In genomic region chr4:101715805-101716204, GRCm38 (mm10) we compare ENCODE assay signal across 20 mouse cellular contexts. TPM values are rescaled to one million over a fixed set of nuclear protein-coding genes. Genes with fewer than 3 reads are reported as not detected.
"Had no signal": no experiment of that assay in that cellular context is flagged by ENCODE, and none has a peak within 500 bp of the region (broad histone marks: within the 10 kb centered on the region; RNA-seq: fewer than 3 reads in every experiment).

No protein-coding gene starts in this region.

- DNase-seq: left cerebral cortex, postnatal 4 days; liver; liver, embryonic 13.5 days; liver, postnatal 0 days; lung, adult 18-20 months; lung, adult 2 months; lung, embryonic 14.5 days; lung, postnatal 10 days; lung, postnatal 14 days; lung, postnatal 36 days; lung, postnatal 4 days; midbrain, embryonic 14.5 days had no signal

- H3K27me3 ChIP-seq: limb, embryonic 15.5 days; lung, embryonic 15.5 days had no signal

- ATAC-seq: liver, embryonic 12.5 days; liver, postnatal 0 days; lung, postnatal 0 days; midbrain, embryonic 13.5 days; midbrain, embryonic 15.5 days; midbrain, embryonic 16.5 days had no signal

RNA-seq across cellular contexts. Expression of gene Lepr, which starts 1.4 kb away (rescaled TPM):
- polyA plus RNA-seq: macrophage had no signal
